Mouse (Mus musculus): Measurements from ENCODE around the gene Gm13889.

Gm13889 gene

DNA sequence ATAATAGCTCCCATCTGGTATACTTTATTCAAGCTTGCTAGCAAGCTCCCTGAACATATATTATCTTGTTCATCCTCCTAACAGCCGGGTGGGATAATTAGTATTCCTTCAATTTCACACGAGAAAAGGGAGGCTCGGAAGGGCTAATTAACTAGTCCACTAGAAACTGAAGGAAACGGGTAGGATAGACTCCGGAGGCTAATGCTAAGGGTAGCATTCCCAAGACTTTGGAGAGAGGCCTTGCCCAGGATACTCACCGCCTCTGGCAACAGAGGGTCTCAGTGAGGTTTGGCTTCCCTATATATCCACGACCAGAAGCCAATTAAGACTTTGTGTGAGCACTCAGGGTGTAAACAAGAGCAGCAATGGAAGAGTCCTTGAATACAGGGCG lies 779 bp upstream of the Gm13889 start:
- no peak for DNase-seq (ENCODE audit: low spot score)

- peak; percentile 39 for DNase-seq (ENCODE audit: low spot score)
Measured at GRCm38 (mm10) chr2:93956331-93956801, 635 bp downstream of the Gm13889 start.

- no peak for DNase-seq (ENCODE audit: low spot score)
Measured at GRCm38 (mm10) chr2:93955886-93956285, 1.1 kb downstream of the Gm13889 start.

GRCm38 (mm10) chr2:93954781-93955578 lies 2.0 kb downstream of the Gm13889 start:
- no peak for DNase-seq (ENCODE audit: low spot score)

DNA sequence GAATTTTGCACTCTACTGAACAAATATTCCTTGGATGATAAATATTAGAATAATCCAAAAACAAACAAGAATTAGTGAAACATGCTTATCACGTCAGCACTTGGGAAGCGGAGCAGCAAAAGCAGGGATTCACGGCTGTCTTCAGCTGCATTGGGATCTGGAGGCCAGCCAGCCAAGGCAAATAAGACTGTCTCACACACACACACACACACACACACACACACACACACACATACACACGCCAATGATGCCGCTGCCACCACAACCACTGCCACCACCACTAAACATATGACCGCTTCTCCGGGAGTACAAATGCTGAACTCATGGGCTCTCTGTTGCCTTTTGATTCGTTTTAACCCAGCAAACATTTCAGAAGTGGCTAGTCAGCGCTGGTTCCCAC lies 3.3 kb downstream of the Gm13889 start:
- DNase-seq (ENCODE audit: low spot score) = no peak

DNA sequence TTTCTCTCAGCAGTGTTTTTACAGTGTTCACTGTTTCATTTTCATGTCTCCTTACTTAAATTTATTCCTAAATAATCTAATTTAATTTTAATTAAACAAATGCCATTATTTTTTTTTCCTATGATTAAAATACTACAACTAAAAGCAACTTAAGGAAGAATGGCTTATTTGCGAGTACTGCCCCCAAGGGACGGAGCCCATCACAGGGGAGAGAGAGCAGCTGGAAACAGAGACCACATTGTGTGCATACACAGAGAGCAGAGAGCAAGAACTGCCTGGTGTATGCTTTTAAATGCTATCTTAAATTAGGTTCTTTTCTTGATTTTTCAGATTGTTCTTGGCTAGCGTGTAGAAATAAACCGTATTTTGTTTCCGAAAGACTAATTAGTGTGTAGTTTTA lies 10.0 kb downstream of the Gm13889 start:
- no peak for DNase-seq (ENCODE audit: low spot score)

GRCm38 (mm10) chr2:93944855-93945254 lies 12.1 kb downstream of the Gm13889 start:
- DNase-seq (ENCODE audit: low spot score) = no peak

- no peak for DNase-seq (ENCODE audit: low spot score)
Measured at GRCm38 (mm10) chr2:93944099-93944498, 12.9 kb downstream of the Gm13889 start.

- no peak for DNase-seq (ENCODE audit: low spot score)
Measured at GRCm38 (mm10) chr2:93941670-93942069, 15.3 kb downstream of the Gm13889 start.

DNA sequence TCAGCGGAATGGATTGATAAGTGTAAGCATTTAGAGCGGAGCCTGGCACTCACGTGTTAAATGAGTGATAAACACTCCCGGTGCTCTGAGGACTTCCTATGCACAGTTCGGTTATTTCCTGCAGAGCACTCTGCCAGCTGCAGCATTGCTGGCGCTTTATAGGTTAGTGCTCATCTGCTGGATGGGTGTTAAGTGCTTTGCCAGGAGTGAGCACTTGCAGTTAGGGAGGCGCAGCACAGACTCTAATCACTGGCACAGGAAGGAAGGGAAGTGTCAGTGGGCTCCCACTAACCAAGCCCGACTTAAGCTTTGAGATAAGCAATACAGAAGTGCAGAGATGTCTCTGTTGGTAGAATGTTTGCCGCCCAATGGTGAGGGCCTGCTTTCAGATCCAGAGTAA lies 18.5 kb downstream of the Gm13889 start:
- no peak for DNase-seq (ENCODE audit: low spot score)

DNA sequence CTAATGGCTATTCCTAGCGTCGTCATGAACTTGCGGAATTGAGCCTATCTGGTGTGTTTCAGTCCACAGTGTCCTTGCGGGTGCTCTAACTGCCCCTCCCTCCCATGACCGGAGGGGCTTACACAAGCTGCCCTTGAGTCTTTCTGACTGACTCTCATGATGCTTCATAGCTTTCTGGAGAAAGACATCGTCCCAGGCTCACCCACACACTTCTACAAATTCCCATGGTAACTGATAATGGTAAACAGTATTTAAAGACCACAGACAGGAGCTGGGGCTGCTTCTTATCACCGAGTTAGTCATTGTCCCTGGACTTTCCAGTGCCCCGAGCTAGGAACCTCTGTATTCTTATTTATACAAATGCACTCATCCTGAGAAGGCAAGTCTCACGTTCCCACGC lies 28.1 kb downstream of the Gm13889 start:
- DNase-seq (ENCODE audit: low spot score) = no peak

DNA sequence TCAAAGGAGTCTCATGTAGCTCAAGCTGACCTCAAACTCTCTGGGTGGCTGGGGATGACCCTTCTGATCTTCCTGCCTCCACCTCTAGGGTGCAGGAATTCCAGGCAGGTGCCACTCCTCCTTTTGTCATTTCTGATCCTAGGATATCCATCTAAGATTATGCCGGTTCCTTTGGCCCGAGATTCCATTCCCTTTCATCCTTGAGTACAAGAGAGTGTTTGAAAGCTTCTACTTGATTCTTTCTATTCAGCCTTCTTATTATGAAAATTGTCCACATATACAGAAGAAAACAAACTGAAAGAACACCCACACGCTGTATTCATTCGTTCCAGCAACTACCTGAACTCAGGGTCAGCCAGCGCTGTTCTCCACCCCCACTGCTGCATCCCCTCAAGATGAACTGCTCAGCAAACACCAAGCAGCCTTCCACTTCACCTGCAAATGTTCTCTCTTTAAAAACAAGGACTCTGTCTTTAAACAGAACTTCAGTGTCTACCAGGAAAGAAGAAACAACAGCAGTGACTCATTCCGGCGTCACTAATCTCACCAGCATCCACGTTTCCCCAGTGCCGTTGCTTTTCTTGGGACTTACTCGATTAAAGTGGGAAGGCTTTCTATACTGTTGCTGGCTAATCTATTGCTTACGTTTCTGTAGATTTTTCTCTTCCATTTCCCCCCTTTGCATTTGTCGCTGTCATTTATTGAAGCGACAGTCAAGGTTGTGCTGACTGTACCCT lies 29.1 kb downstream of the Gm13889 start:
- DNase-seq (ENCODE audit: low spot score) = no peak

DNA sequence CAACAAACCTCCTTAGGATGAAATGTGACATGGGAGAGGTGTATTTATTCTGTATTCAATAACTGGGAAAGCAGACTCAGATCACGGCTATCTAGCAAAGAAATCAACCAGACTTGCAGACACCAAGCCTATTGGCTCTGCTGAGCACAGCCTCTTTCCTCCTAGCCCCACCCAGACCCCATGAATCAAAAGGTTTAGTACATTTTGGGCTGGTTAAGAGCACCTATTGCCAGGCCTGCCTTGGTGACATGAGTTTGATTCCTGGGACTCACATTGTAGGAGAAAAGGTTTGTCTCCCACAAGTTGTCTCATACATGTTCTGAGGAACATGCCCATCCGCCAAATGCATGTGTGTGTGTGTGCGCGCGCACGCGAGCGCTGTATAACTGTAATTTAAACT lies 30.9 kb downstream of the Gm13889 start:
- DNase-seq (ENCODE audit: low spot score) = no peak

- no peak for DNase-seq (ENCODE audit: low spot score)
Measured at GRCm38 (mm10) chr2:93919093-93919492, 37.9 kb downstream of the Gm13889 start.

DNA sequence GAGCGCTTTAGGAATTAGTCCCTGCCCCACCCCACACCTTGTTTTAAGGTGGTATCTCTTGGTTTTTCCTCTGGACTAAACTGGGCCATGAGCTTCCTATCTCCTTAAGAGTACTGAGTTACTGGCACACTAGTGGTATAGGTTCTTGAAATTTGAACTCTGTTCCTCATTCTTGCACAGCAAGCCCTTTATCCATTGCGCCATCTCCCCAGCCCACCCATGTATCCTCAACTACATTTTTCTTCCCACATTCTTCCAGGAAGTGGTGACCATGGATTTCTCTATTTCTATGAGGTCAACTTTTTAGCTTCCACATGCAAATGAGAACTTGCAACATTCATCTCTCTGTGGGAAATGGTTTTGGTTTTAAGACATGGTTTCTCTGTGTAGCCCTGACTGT lies 43.4 kb downstream of the Gm13889 start:
- DNase-seq (ENCODE audit: low spot score) = no peak

DNA sequence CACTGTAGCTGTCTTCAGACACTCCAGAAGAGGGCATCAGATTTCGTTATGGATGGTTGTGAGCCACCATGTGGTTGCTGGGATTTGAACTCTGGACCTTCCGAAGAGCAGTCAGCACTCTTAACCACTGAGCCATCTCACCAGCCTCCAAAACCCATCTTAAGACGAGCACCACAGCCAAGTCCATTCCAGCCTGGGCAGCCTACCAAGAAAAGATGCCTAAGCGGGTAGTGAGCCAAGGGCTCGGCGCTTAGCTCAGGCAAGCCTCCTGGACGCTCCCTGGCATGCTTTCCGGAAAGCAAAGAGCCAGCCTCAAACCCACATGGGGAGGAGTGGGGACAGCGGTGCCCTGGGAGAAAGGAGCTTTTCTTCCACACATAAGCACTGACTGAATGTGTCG lies 45.1 kb downstream of the Gm13889 start:
- DNase-seq (ENCODE audit: low spot score) = no peak

DNA sequence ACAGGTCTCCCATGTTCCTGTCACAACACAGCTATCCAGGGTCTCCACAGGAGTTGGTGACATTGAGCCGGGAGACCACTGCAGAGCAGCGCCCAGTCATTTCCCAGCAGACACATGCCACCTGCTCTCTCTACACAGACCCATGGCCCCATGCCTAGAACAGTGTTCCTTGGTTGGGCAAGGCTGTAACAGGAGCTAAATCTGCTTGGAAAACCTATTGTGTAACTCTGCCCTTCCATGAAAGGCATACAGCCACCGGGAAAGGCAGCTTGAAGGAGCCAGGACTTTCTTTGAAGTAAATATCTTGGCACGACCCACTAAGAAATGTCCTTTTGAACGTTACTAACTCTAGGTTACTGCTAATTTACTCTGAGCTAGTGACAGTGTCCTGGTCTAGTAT lies 47.3 kb downstream of the Gm13889 start:
- DNase-seq (ENCODE audit: low spot score) = no peak

GRCm38 (mm10) chr2:93907519-93908294 lies 49.3 kb downstream of the Gm13889 start:
- no peak for DNase-seq (ENCODE audit: low spot score)

DNA sequence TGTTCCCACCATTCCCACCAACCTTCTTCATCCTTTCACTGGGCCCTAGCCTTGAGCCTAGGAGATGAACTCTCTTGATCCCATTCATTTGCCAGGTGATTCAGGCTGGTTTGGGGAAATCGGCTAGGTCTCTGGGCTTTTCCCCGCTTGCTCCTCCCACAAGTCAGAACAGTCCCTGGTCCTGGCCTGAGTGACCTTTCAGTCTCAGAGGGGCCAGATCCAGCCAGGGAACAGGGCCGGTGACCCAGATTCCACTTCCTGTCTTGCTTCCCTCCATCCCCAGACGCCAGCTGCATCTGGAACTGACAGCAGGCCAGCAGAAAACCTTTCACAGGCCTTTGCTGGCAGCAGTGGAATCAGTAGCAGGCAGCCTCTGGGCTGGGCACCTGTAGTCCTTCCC lies 50.7 kb downstream of the Gm13889 start:
- DNase-seq (ENCODE audit: low spot score) = no peak
